Mouse (Mus musculus): ENCODE results near the gene Polr3e. TPM values are rescaled to one million over a fixed set of nuclear protein-coding genes. Genes with fewer than 3 reads are reported as not detected.

Polr3e gene
- total and polyA plus RNA-seq, 2 experiments = 4.7 to 8.7 TPM

DNA sequence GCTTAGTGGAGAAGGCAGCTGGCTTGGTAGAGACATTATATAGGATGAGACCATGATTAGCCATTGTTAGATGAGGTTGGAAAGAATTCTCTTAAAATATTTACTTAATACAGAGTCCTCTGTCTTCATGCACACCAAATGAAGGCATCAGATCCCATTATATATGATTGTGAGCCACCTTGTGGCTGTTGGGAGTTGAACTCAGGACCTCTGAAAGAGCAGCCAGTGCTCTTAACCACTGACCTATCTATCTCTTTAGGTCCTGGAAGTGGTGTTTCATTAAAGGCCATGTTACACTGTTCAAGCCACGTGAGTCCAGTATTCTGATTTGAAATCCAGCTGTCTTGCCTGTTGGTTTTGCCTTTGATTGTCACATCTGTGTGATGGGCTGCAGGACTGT lies 4.2 kb upstream of the Polr3e start:
- no peak overlapping the region for H3K27ac ChIP-seq (replicated peaks; ENCODE audit: insufficient read depth, low read depth, low read length)

GRCm38 (mm10) chr7:120916262-120916875 lies 1.2 kb upstream of the Polr3e start:
- Histone ChIP-seq H3K27ac (replicated peaks; ENCODE audit: insufficient read depth, low read depth, low read length) (no peak overlapping the region), H3K4me1 (ENCODE audit: control insufficient read depth, insufficient read depth, low read length) (no peaks in the 10 kb centered on the region; the same call in 1 of the 2 replicates), H3K79me2 (ENCODE audit: control insufficient read depth, insufficient read depth, low read length) (peaks cover 9% of the 10 kb centered on the region; the same call in 1 of the 2 replicates), H3K9ac (ENCODE audit: low read depth, low read length) (no peak overlapping the region), H3K4me3 (ENCODE audit: insufficient read depth, low read depth, low read length) (no peak overlapping the region), H3K27me3 (ENCODE audit: control insufficient read depth, insufficient read depth, low read length) (no peaks in the 10 kb centered on the region), H3K36me3 (ENCODE audit: control insufficient read depth, insufficient read depth, low read length) (no peaks in the 10 kb centered on the region)
- 48% methylated on average over 11 of the region's 11 CpGs for WGBS
- TF ChIP-seq CTCF (IDR thresholded peaks at IDR 0.05; ENCODE audit: low read depth, low read length) (no peak), POLR2A (IDR thresholded peaks at IDR 0.05; ENCODE audit: extremely low read depth, insufficient read depth, low read length) (no peak)
- DNase-seq (ENCODE audit: extremely low read depth, low read depth, low spot score) = no peak

More for the DNA sequence above, 4.2 kb upstream of the Polr3e start:
- Histone ChIP-seq H3K36me3 (ENCODE audit: control insufficient read depth, insufficient read depth, low read length) (no peaks in the 10 kb centered on the region), H3K27me3 (ENCODE audit: control insufficient read depth, insufficient read depth, low read length) (no peaks in the 10 kb centered on the region), H3K4me1 (ENCODE audit: control insufficient read depth, insufficient read depth, low read length) (no peaks in the 10 kb centered on the region), H3K79me2 (ENCODE audit: control insufficient read depth, insufficient read depth, low read length) (no peaks in the 10 kb centered on the region), H3K9ac (ENCODE audit: low read depth, low read length) (no peak overlapping the region), H3K4me3 (ENCODE audit: insufficient read depth, low read depth, low read length) (no peak overlapping the region)
- TF ChIP-seq CTCF (IDR thresholded peaks at IDR 0.05; ENCODE audit: low read depth, low read length) (no peak), POLR2A (IDR thresholded peaks at IDR 0.05; ENCODE audit: extremely low read depth, insufficient read depth, low read length) (no peak)
- 36% methylated on average over 1 of the region's 1 CpGs for WGBS
- peak; percentile 21 for DNase-seq (ENCODE audit: extremely low read depth, low read depth, low spot score)

DNA sequence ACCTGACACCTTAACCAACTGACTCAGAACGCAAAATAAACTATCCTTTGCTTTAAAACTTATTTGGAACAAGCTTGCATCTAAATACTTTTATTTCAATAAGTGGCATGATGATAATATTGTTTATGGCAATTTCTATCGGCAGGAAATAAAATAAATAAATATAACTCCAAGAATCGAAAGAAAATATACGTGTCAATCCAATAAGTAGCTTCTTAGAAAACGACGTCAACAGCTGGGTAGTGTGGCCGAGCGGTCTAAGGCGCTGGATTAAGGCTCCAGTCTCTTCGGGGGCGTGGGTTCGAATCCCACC lies 309 bp upstream of the Polr3e start:
- 3% methylated on average over 12 of the region's 12 CpGs for WGBS
- TF ChIP-seq POLR2A (IDR thresholded peaks at IDR 0.05; ENCODE audit: extremely low read depth, insufficient read depth, low read length) = no peak
- no peak for TF ChIP-seq CTCF (IDR thresholded peaks at IDR 0.05; ENCODE audit: low read depth, low read length)
- H3K4me3 ChIP-seq (ENCODE audit: insufficient read depth, low read depth, low read length) = peak overlapping the region; percentile 43; the same call in 1 of the 2 replicates
- H3K27me3 ChIP-seq (ENCODE audit: control insufficient read depth, insufficient read depth, low read length) = no peaks in the 10 kb centered on the region
- H3K9ac ChIP-seq (ENCODE audit: low read depth, low read length) = no peak overlapping the region
- DNase-seq (ENCODE audit: extremely low read depth, low read depth, low spot score) = no peak
- no peaks in the 10 kb centered on the region; the same call in 1 of the 2 replicates for H3K4me1 ChIP-seq (ENCODE audit: control insufficient read depth, insufficient read depth, low read length)
- H3K36me3 ChIP-seq (ENCODE audit: control insufficient read depth, insufficient read depth, low read length) = no peaks in the 10 kb centered on the region
- H3K79me2 ChIP-seq (ENCODE audit: control insufficient read depth, insufficient read depth, low read length) = peaks cover 9% of the 10 kb centered on the region; the same call in 1 of the 2 replicates
- H3K27ac ChIP-seq (replicated peaks; ENCODE audit: insufficient read depth, low read depth, low read length) = no peak overlapping the region

DNA sequence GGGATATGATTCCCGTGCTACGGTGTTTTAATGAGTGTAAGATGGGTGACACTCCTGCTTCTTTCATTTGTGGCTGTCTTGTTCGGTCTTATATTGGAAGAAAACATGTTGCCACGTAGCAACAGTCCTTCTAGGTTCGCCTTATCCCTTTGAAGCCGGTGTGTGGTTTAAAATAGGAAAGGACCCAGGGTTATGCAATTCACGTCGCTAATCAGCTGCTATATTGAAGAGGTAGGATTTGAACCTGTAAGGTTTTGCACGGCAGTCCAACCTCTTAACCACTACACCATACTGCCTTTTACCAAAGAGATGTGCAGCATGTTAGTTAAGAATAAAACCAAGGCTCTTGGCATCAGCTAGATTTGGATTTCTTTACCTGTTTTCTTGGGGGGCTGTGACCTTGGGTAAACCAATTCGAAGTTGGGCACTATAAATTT lies 1.0 kb downstream of the Polr3e start:
- Histone ChIP-seq H3K9ac (ENCODE audit: low read depth, low read length) (peak overlapping the region; percentile 91), H3K36me3 (ENCODE audit: control insufficient read depth, insufficient read depth, low read length) (0 out of 2 replicates have a peak, but pooled peaks cover under 1% of the 10 kb centered on the region), H3K79me2 (ENCODE audit: control insufficient read depth, insufficient read depth, low read length) (peaks cover 9% of the 10 kb centered on the region; the same call in 1 of the 2 replicates), H3K27me3 (ENCODE audit: control insufficient read depth, insufficient read depth, low read length) (no peaks in the 10 kb centered on the region), H3K4me3 (ENCODE audit: insufficient read depth, low read depth, low read length) (peak overlapping the region; percentile 72; the same call in 1 of the 2 replicates), H3K4me1 (ENCODE audit: control insufficient read depth, insufficient read depth, low read length) (no peaks in the 10 kb centered on the region; the same call in 1 of the 2 replicates), H3K27ac (replicated peaks; ENCODE audit: insufficient read depth, low read depth, low read length) (peak overlapping the region; percentile 70)
- WGBS = 4% methylated on average over 10 of the region's 10 CpGs
- DNase-seq (ENCODE audit: extremely low read depth, low read depth, low spot score) = peak; percentile 90
- TF ChIP-seq POLR2A (IDR thresholded peaks at IDR 0.05; ENCODE audit: extremely low read depth, insufficient read depth, low read length) = no peak
- no peak for TF ChIP-seq CTCF (IDR thresholded peaks at IDR 0.05; ENCODE audit: low read depth, low read length)

DNA sequence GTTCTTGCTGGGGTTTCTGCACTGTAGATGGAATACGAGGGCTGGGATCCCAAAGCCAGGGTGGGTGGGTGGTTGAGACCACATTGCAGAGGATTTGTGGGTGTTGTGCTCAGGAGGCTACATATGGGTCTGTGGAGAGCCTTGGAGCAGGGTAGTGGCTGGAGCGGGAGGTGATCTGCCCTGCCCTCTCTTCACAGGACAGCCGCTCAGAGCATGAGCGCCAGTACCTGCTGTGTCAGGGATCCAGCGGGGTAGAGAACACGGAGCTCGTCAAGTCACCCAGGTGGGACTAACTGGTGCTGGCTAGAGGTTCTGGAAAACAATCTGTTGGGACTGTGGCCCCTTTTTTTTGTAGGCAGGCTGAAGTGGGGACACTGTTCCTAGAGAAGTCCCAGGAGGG lies 15.6 kb downstream of the Polr3e start:
- H3K36me3 ChIP-seq (ENCODE audit: control insufficient read depth, insufficient read depth, low read length) = peaks cover 51% of the 10 kb centered on the region
- no peaks in the 10 kb centered on the region for H3K4me1 ChIP-seq (ENCODE audit: control insufficient read depth, insufficient read depth, low read length)

GRCm38 (mm10) chr7:120933680-120934195 lies 16.2 kb downstream of the Polr3e start:
- no peak for TF ChIP-seq POLR2A (IDR thresholded peaks at IDR 0.05; ENCODE audit: extremely low read depth, insufficient read depth, low read length)
- no peak for TF ChIP-seq CTCF (IDR thresholded peaks at IDR 0.05; ENCODE audit: low read depth, low read length)
- peaks cover 48% of the 10 kb centered on the region for H3K36me3 ChIP-seq (ENCODE audit: control insufficient read depth, insufficient read depth, low read length)
- DNase-seq (ENCODE audit: extremely low read depth, low read depth, low spot score) = no peak
- H3K27me3 ChIP-seq (ENCODE audit: control insufficient read depth, insufficient read depth, low read length) = no peaks in the 10 kb centered on the region
- no peaks in the 10 kb centered on the region for H3K4me1 ChIP-seq (ENCODE audit: control insufficient read depth, insufficient read depth, low read length)
- WGBS = 82% methylated on average over 5 of the region's 5 CpGs
- no peak overlapping the region for H3K4me3 ChIP-seq (ENCODE audit: insufficient read depth, low read depth, low read length)
- H3K9ac ChIP-seq (ENCODE audit: low read depth, low read length) = no peak overlapping the region
- H3K79me2 ChIP-seq (ENCODE audit: control insufficient read depth, insufficient read depth, low read length) = no peaks in the 10 kb centered on the region
- no peak overlapping the region for H3K27ac ChIP-seq (replicated peaks; ENCODE audit: insufficient read depth, low read depth, low read length)

More for the DNA sequence above, 15.6 kb downstream of the Polr3e start:
- TF ChIP-seq CTCF (IDR thresholded peaks at IDR 0.05; ENCODE audit: low read depth, low read length) (no peak), POLR2A (IDR thresholded peaks at IDR 0.05; ENCODE audit: extremely low read depth, insufficient read depth, low read length) (no peak)
- Histone ChIP-seq H3K27me3 (ENCODE audit: control insufficient read depth, insufficient read depth, low read length) (no peaks in the 10 kb centered on the region), H3K79me2 (ENCODE audit: control insufficient read depth, insufficient read depth, low read length) (no peaks in the 10 kb centered on the region), H3K27ac (replicated peaks; ENCODE audit: insufficient read depth, low read depth, low read length) (no peak overlapping the region), H3K9ac (ENCODE audit: low read depth, low read length) (no peak overlapping the region), H3K4me3 (ENCODE audit: insufficient read depth, low read depth, low read length) (no peak overlapping the region)
- WGBS = 90% methylated on average over 7 of the region's 7 CpGs
- DNase-seq (ENCODE audit: extremely low read depth, low read depth, low spot score) = no peak
